14 mouse cellular contexts compared by ENCODE assay signal in genomic region chrX:164978866-164979265, GRCm38 (mm10). TPM values are rescaled to one million over a fixed set of nuclear protein-coding genes. Genes with fewer than 3 reads are reported as not detected.
DNase-seq lines count a peak whose midpoint lies in the region; ATAC-seq lines count a peak whose summit lies in the region.
"Had no signal": no experiment of that assay in that cellular context is flagged by ENCODE, and none has a peak within 500 bp of the region (broad histone marks: within the 10 kb centered on the region; RNA-seq: fewer than 3 reads in every experiment).

No protein-coding gene starts in this region.

- H3K4me3 ChIP-seq in heart, embryonic 14.5 days (ENCODE audit: control insufficient read depth in 1 of 2, insufficient read depth in 1 of 2, low read depth in 1 of 2, low read length in 2 of 2) = no peak overlapping the region; a peak in 1 of 4 replicates
- H3K4me3 ChIP-seq in lung, embryonic 16.5 days (ENCODE audit: low read length) = no peak overlapping the region
- H3K4me3 ChIP-seq in limb, embryonic 12.5 days (replicated peaks) = peak overlapping the region; percentile 52; the same call in 1 of the 2 replicates
- H3K4me3 ChIP-seq in neural tube, embryonic 14.5 days (ENCODE audit: low read depth, low read length) = no peak overlapping the region

- WGBS in heart, embryonic 14.5 days = 97% methylated on average over 2 of the region's 2 CpGs
- WGBS in lung, embryonic 16.5 days = 84% methylated on average over 2 of the region's 2 CpGs
- WGBS in limb, embryonic 12.5 days = 94% methylated on average over 2 of the region's 2 CpGs
- 94% methylated on average over 2 of the region's 2 CpGs for WGBS in neural tube, embryonic 14.5 days

- H3K27ac ChIP-seq in heart, embryonic 14.5 days (replicated peaks in 1 of 2; ENCODE audit: control insufficient read depth in 1 of 2, insufficient read depth in 1 of 2, low read depth in 2 of 2, low read length in 2 of 2) = no peak overlapping the region
- no peak overlapping the region for H3K27ac ChIP-seq in lung, embryonic 16.5 days (ENCODE audit: low read length)
- H3K27ac ChIP-seq in limb, embryonic 12.5 days = no peak overlapping the region
- no peak overlapping the region for H3K27ac ChIP-seq in neural tube, embryonic 14.5 days (ENCODE audit: low read depth, low read length)

- no peaks in the 10 kb centered on the region for H3K27me3 ChIP-seq in heart, embryonic 14.5 days (ENCODE audit: control insufficient read depth, insufficient read depth, low read length)
- no peaks in the 10 kb centered on the region; the same call in 1 of the 2 replicates for H3K27me3 ChIP-seq in lung, embryonic 16.5 days (ENCODE audit: control insufficient read depth, insufficient read depth, low read depth, low read length)
- peaks cover 19% of the 10 kb centered on the region for H3K27me3 ChIP-seq in limb, embryonic 12.5 days
- H3K27me3 ChIP-seq in neural tube, embryonic 14.5 days (ENCODE audit: control insufficient read depth, insufficient read depth, low read length) = no peaks in the 10 kb centered on the region
- H3K27me3 ChIP-seq: Patski had no signal

- no peaks in the 10 kb centered on the region for H3K36me3 ChIP-seq in heart, embryonic 14.5 days (ENCODE audit: control insufficient read depth, insufficient read depth, low read length)
- 0 out of 2 replicates have a peak, but pooled peaks cover 3% of the 10 kb centered on the region for H3K36me3 ChIP-seq in lung, embryonic 16.5 days (ENCODE audit: control insufficient read depth, insufficient read depth, low read length)
- H3K36me3 ChIP-seq in limb, embryonic 12.5 days = no peaks in the 10 kb centered on the region
- H3K36me3 ChIP-seq in neural tube, embryonic 14.5 days (ENCODE audit: control insufficient read depth, insufficient read depth, low read length) = no peaks in the 10 kb centered on the region

- intact Hi-C loops in heart, postnatal 36 days (cut with DNase I) = no loop called here

- H3K4me2 ChIP-seq in heart, embryonic 14.5 days (ENCODE audit: low read length) = peak overlapping the region; percentile 68
- peak overlapping the region; percentile 57 for H3K4me2 ChIP-seq in lung, embryonic 16.5 days (ENCODE audit: low read depth, low read length)
- peak overlapping the region; percentile 56 for H3K4me2 ChIP-seq in limb, embryonic 12.5 days
- H3K4me2 ChIP-seq in neural tube, embryonic 14.5 days (ENCODE audit: low read depth, low read length) = peak overlapping the region; percentile 49

- ATAC-seq in heart, embryonic 14.5 days (ENCODE audit: insufficient number of reproducible peaks, insufficient read depth, low FRiP score, low read depth) = no peak
- ATAC-seq in lung, embryonic 16.5 days (ENCODE audit: low read depth) = no peak
- no peak for ATAC-seq in limb, embryonic 12.5 days (ENCODE audit: insufficient number of reproducible peaks, insufficient read depth, low FRiP score, low TSS enrichment, low read depth)
- no peak for ATAC-seq in neural tube, embryonic 14.5 days (ENCODE audit: low read depth)
- no peak for ATAC-seq in monocyte, adult 5-6 weeks (replicated peaks; ENCODE audit: insufficient number of reproducible peaks, low FRiP score, low TSS enrichment, poor library complexity, severe bottlenecking)
- ATAC-seq: inflammation-experienced regulatory T-cells, adult 6 months; Patski had no signal

- H3K4me1 ChIP-seq in heart, embryonic 14.5 days (ENCODE audit: control insufficient read depth in 2 of 2, insufficient read depth in 2 of 2, low read length in 2 of 2) = peaks cover 0 to 4% of the 10 kb centered on the region in 2 experiments; a peak in 1 of 4 replicates
- peaks cover 2% of the 10 kb centered on the region; the same call in 1 of the 2 replicates for H3K4me1 ChIP-seq in lung, embryonic 16.5 days (replicated peaks; ENCODE audit: control insufficient read depth, insufficient read depth, low read length)
- H3K4me1 ChIP-seq in limb, embryonic 12.5 days (replicated peaks) = 0 out of 2 replicates have a peak, but pooled peaks cover 7% of the 10 kb centered on the region
- H3K4me1 ChIP-seq in neural tube, embryonic 14.5 days (ENCODE audit: control insufficient read depth, insufficient read depth, low read length) = no peaks in the 10 kb centered on the region

- DNase-seq in heart, postnatal 36 days = no peak
- DNase-seq in lung, postnatal 25 days (ENCODE audit: low spot score) = no peak
- no peak for DNase-seq in urinary bladder, postnatal 25 days (ENCODE audit: low spot score)
- DNase-seq: gastrocnemius, postnatal 10 days had no signal

- no peaks in the 10 kb centered on the region for H3K9me3 ChIP-seq in heart, embryonic 14.5 days (ENCODE audit: control insufficient read depth, low read length)
- H3K9me3 ChIP-seq in lung, embryonic 16.5 days (ENCODE audit: control insufficient read depth, low read length) = no peaks in the 10 kb centered on the region
- H3K9me3 ChIP-seq in limb, embryonic 12.5 days = no peaks in the 10 kb centered on the region
- H3K9me3 ChIP-seq in neural tube, embryonic 14.5 days (ENCODE audit: control insufficient read depth, low read length) = no peaks in the 10 kb centered on the region

- no peak overlapping the region for H3K9ac ChIP-seq in heart, embryonic 14.5 days (ENCODE audit: low read length)
- H3K9ac ChIP-seq in lung, embryonic 16.5 days (ENCODE audit: low read length) = no peak overlapping the region
- no peak overlapping the region for H3K9ac ChIP-seq in limb, embryonic 12.5 days (replicated peaks)
- no peak overlapping the region for H3K9ac ChIP-seq in neural tube, embryonic 14.5 days (replicated peaks; ENCODE audit: low read depth, low read length)

RNA-seq across cellular contexts. Expression of gene Mospd2, which starts 1.3 kb away (rescaled TPM):
- 11.5 and 12.8 TPM in 2 replicates for polyA plus RNA-seq in heart, embryonic 14.5 days (2014; fragmentation: Nextera tagmentation; extraction: Ambion mirVana)
- total RNA-seq in heart, postnatal 36 days (2021) = 10 to 100 TPM; 14.6 to 17.3 TPM
- polyA plus RNA-seq in lung, embryonic 16.5 days (2015; fragmentation: Nextera tagmentation; extraction: Ambion mirVana) = 22.7 and 23.6 TPM in 2 replicates
- polyA plus RNA-seq in limb, embryonic 12.5 days (2016; fragmentation: Nextera tagmentation; extraction: Ambion mirVana) = 17.5 and 18.9 TPM in 2 replicates
- 23.4 and 24.1 TPM in 2 replicates for polyA plus RNA-seq in neural tube, embryonic 14.5 days (2014; fragmentation: Nextera tagmentation; extraction: Ambion mirVana)
- 87.6 to 107 TPM (median 106 TPM) in 3 replicates for total RNA-seq in monocyte, adult 5-6 weeks (2017)

RNA-seq across cellular contexts. Expression of gene Fancb, which starts 1.5 kb away (rescaled TPM):
- 5.2 and 5.8 TPM in 2 replicates for polyA plus RNA-seq in heart, embryonic 14.5 days (2014; fragmentation: Nextera tagmentation; extraction: Ambion mirVana)
- 1 to 10 TPM in 1 of 2 experiments, under 1 TPM in 1; 0.44 to 1.1 TPM for total RNA-seq in heart, postnatal 36 days (2021)
- 10.8 and 11.4 TPM in 2 replicates for polyA plus RNA-seq in lung, embryonic 16.5 days (2015; fragmentation: Nextera tagmentation; extraction: Ambion mirVana)
- polyA plus RNA-seq in limb, embryonic 12.5 days (2016; fragmentation: Nextera tagmentation; extraction: Ambion mirVana) = 10.1 and 10.5 TPM in 2 replicates
- polyA plus RNA-seq in neural tube, embryonic 14.5 days (2014; fragmentation: Nextera tagmentation; extraction: Ambion mirVana) = 2.9 and 3.6 TPM in 2 replicates
- total RNA-seq in monocyte, adult 5-6 weeks (2017) = 1.9 to 4.7 TPM (median 2.7 TPM) in 3 replicates

RNA-seq across cellular contexts. Expression of gene Gm17604, which starts 25.8 kb away (rescaled TPM):
- not detected in 2 replicates for polyA plus RNA-seq in heart, embryonic 14.5 days (2014; fragmentation: Nextera tagmentation; extraction: Ambion mirVana)
- total RNA-seq in heart, postnatal 36 days (2021) = not detected
- not detected in 2 replicates for polyA plus RNA-seq in lung, embryonic 16.5 days (2015; fragmentation: Nextera tagmentation; extraction: Ambion mirVana)
- polyA plus RNA-seq in limb, embryonic 12.5 days (2016; fragmentation: Nextera tagmentation; extraction: Ambion mirVana) = not detected in 2 replicates
- not detected in 2 replicates for polyA plus RNA-seq in neural tube, embryonic 14.5 days (2014; fragmentation: Nextera tagmentation; extraction: Ambion mirVana)
- not detected in 3 replicates for total RNA-seq in monocyte, adult 5-6 weeks (2017)
- total RNA-seq: gastrocnemius, postnatal 10 days; left cerebral cortex, postnatal 14 days had no signal
- polyA plus RNA-seq: brain, embryonic 14.5 days; cortical plate, adult 2 months; inflammation-experienced regulatory T-cells, adult 6 months; Patski had no signal
